Mouse (Mus musculus) brain, embryonic 14.5 days (tissue): ENCODE measurements around the gene Dhx16.

ENCODE experiments used
- CTCF ChIP-seq: fragments of 200-500 bp; IDR thresholded peaks from 2 replicates; pipeline ENCODE4 v1.5.1; 2012; ENCODE audit warnings: inconsistent platforms, mild to moderate bottlenecking, moderate library complexity, borderline replicate concordance; ENCODE audit not compliant: insufficient read depth, insufficient read length; ENCODE audit errors: extremely low read depth
- POLR2A ChIP-seq: fragments of 200-500 bp; IDR thresholded peaks from 2 replicates; pipeline ENCODE4 v1.6.1; 2012; ENCODE audit warnings: mild to moderate bottlenecking, inconsistent platforms, borderline replicate concordance; ENCODE audit not compliant: poor library complexity, insufficient read depth, insufficient read length, severe bottlenecking; ENCODE audit errors: extremely low read depth

GRCm38 (mm10) chr17:35859835-35860234 lies 19.8 kb upstream of the Dhx16 start:
- TF ChIP-seq POLR2A (no peak), CTCF (no peak)
